Mouse (Mus musculus) stomach, embryonic 16.5 days (tissue): ENCODE measurements around the gene Slc24a3. TPM values are rescaled to one million over a fixed set of nuclear protein-coding genes. Genes with fewer than 3 reads are reported as not detected.

Experiments
- ATAC-seq: fragments of 200-750 bp; cut with Nextera tagmentation; 2 replicates; pipeline ENCODE4 v1.8.0; 2017; ENCODE audit warnings: moderate number of reproducible peaks, moderate TSS enrichment; ENCODE audit not compliant: insufficient read depth, low FRiP score
- H3K27ac ChIP-seq: fragments of 300-500 bp; sonication (generic); 2 replicates; pipeline ENCODE4 v1.5.1; 2014; ENCODE audit warnings: low read length
- H3K27me3 ChIP-seq: fragments of 300-500 bp; sonication (generic); 2 replicates; pipeline ENCODE4 v1.6.1; 2014; ENCODE audit warnings: low read length, control low read depth, mixed read lengths; ENCODE audit not compliant: control insufficient read depth, insufficient read depth
- H3K36me3 ChIP-seq: fragments of 300-500 bp; sonication (generic); 2 replicates; pipeline ENCODE4 v1.6.1; 2014; ENCODE audit warnings: low read length; ENCODE audit not compliant: control insufficient read depth, insufficient read depth
- H3K4me1 ChIP-seq: fragments of 300-500 bp; sonication (generic); 2 replicates; pipeline ENCODE4 v1.6.1; 2014; ENCODE audit warnings: low read length, control low read depth, mixed read lengths; ENCODE audit not compliant: control insufficient read depth, insufficient read depth
- H3K4me2 ChIP-seq: fragments of 300-500 bp; sonication (generic); 2 replicates; pipeline ENCODE4 v1.6.1; 2014; ENCODE audit warnings: low read depth, low read length, mixed read lengths
- H3K4me3 ChIP-seq: fragments of 300-500 bp; sonication (generic); replicated peaks from 2 replicates; pipeline ENCODE4 v1.5.1; 2014; ENCODE audit warnings: mild to moderate bottlenecking, low read length
- H3K9ac ChIP-seq: fragments of 300-500 bp; sonication (generic); 2 replicates; pipeline ENCODE4 v1.6.1; 2014; ENCODE audit warnings: low read length
- H3K9me3 ChIP-seq: fragments of 300-500 bp; sonication (generic); replicated peaks from 2 replicates; pipeline ENCODE4 v1.6.1; 2016; ENCODE audit warnings: low read length, control low read depth; ENCODE audit not compliant: control insufficient read depth
- WGBS: fragments of 180-500 bp; shearing (Covaris S2); extraction: QIAGEN DNeasy Blood & Tissue Kit; methylation state at CpG from one replicate; pipeline ENCODE4 v1.1.7; 2014; 5-methylcytosine and 5-hydroxymethylcytosine counted together
- polyA plus RNA-seq: library from polyadenylated mRNA; unstranded; fragments of >200 nt; fragmentation: Nextera tagmentation; extraction: Ambion mirVana; gene quantifications from 2 replicates; pipeline ENCODE4 v1.2.1, GENCODE M21; 2015

The Slc24a3 gene
- polyA plus RNA-seq, 1 experiment from 2014 or later = 3.4 TPM

DNA sequence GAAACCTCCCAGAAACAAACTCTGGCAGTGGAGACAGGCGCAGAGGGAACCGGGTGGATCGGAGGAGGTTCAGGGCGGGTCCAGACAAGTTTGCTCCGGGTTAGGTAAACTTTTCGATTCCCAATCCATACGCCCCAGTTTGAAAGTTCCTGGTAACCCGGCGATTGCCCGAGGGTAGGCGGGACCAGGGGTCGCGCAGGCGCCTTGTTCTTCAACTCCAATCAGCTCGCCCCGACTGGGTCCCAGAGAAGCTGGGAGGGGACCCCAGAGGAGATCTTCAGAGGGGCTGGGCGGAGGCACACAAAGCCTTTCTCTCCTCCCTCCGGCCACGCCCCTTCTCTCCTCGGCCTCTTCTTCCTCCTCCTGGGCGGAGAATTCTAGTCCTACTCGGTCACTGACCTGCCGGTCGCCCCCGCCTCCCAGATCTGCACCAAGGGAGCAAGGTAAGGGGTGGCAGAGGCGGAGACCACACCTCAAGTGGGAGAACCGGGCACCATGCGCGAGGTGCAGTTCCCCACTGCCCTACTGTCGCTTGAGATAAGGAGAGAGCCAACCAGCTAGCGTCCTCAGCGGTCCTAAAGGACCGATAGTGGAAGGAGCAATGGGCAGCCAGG lies 507.7 kb downstream of the Slc24a3 start, which contains the start of gene Rin2:
Gene Rin2, plus strand, starts transcription at position 74 of the 614 bp plus-strand sequence.
- no peaks in the 10 kb centered on the region for H3K36me3 ChIP-seq
- peaks cover 13% of the 10 kb centered on the region for H3K4me1 ChIP-seq
- no peaks in the 10 kb centered on the region for H3K27me3 ChIP-seq
- WGBS = under 1% methylated on average over 32 of the region's 33 CpGs
- peak within 1 kb of the TSS; percentile 82 for H3K27ac ChIP-seq
- 0 out of 2 replicates have a peak, but pooled peaks cover 3% of the 10 kb centered on the region for H3K9me3 ChIP-seq
- H3K4me2 ChIP-seq = peak within 1 kb of the TSS; percentile 77
- ATAC-seq = peak; percentile 83
- H3K4me3 ChIP-seq = peak within 1 kb of the TSS; percentile 61
- H3K9ac ChIP-seq = peak within 1 kb of the TSS; percentile 79

DNA sequence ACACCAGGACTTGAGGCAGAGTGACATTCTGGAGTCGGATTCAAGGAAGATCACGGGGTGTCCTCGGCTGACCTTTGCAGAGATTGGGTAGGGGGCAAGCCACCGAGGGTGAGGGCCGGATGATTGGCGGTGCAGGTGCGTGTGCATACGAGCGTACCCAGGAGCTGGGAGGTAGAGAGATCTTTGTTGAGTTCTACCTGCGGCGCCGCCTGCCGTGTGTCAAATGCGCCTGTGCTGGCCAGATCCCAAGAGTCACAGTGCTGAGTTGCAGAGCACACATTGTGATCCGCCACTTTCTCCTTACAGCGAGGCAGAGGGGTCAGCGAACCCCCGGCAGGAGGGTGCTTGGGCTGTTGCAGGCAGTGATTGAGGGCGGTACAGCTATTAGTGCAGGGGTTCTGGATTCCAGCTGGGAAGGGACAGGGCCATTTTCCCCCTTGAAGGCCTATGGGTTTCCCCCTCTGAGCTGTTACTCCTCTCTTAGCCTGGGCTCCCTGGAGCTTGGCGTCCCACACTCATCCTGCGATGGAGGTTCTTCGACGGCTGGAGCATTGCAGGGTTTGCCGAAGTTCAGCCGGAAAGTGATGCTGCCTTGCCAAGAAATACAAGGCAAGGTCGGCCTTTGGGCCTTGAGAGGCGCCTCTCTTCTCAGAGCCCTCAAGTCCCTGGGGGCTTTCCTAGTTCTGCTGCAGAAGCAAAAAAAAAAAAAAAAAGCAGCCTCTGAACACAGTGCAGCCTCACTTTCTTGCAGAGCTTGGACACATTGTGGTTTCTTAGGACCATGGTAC lies 508.4 kb downstream of the Slc24a3 start:
- peak overlapping the region; percentile 61 for H3K4me3 ChIP-seq
- no peaks in the 10 kb centered on the region for H3K27me3 ChIP-seq
- WGBS = 5% methylated on average over 27 of the region's 27 CpGs
- H3K9me3 ChIP-seq = 0 out of 2 replicates have a peak, but pooled peaks cover 3% of the 10 kb centered on the region
- peak overlapping the region; percentile 82 for H3K27ac ChIP-seq
- H3K4me2 ChIP-seq = peak overlapping the region; percentile 77
- H3K4me1 ChIP-seq = peaks cover 20% of the 10 kb centered on the region
- no peaks in the 10 kb centered on the region for H3K36me3 ChIP-seq
- H3K9ac ChIP-seq = peak overlapping the region; percentile 79
- peak; percentile 59 for ATAC-seq

DNA sequence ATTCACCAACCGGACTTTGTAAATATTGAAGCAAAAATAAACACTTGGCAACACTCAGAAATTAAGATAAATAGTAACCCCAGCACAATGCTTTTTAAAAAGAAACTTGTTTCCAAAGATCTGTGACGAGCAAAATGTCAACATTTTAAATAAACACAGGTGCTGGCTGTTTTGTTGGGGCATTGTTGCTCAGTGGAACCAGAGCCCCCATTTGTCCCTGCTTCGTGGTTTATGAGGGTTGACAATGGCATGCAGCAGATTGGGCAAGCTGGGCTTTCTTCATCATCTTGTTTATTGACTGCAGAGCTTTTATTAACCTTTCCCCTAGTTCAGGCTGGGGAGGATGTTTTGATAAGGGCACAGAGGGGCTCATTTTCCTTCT lies 509.0 kb downstream of the Slc24a3 start:
- no peaks in the 10 kb centered on the region for H3K36me3 ChIP-seq
- peak overlapping the region; percentile 77 for H3K4me2 ChIP-seq
- WGBS = 22% methylated on average over 3 of the region's 3 CpGs
- H3K27ac ChIP-seq = peak overlapping the region; percentile 82
- peak overlapping the region; percentile 79; the same call in 1 of the 2 replicates for H3K9ac ChIP-seq
- H3K4me1 ChIP-seq = peaks cover 26% of the 10 kb centered on the region
- no peak for ATAC-seq
- no peaks in the 10 kb centered on the region for H3K27me3 ChIP-seq
- peak overlapping the region; percentile 61 for H3K4me3 ChIP-seq
- H3K9me3 ChIP-seq = 0 out of 2 replicates have a peak, but pooled peaks cover 3% of the 10 kb centered on the region

DNA sequence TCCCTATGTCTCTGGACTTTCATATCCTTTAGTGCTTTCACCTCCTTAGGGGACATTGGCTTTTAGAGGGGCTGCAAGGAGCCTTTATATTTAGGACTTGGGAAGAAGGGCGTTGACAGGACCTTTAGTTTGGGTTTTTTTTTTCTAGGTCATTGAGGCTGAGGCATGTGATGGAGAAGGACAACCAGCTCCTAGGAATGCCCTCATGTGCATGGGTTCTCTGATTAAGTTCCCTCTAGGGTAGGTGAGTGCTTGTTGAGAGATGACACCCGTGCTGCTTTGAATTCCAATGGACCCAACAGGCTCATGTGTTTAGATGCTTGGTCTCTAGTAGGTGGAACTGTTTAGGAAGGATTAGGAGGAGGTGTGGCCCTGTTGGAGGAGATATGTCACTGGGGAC lies 509.4 kb downstream of the Slc24a3 start:
- no peak overlapping the region for H3K27ac ChIP-seq
- H3K4me2 ChIP-seq = peak overlapping the region; percentile 77
- H3K9me3 ChIP-seq = 0 out of 2 replicates have a peak, but pooled peaks cover 3% of the 10 kb centered on the region
- no peak overlapping the region for H3K9ac ChIP-seq
- H3K36me3 ChIP-seq = no peaks in the 10 kb centered on the region
- no peaks in the 10 kb centered on the region for H3K27me3 ChIP-seq
- WGBS = 77% methylated on average over 2 of the region's 2 CpGs
- peaks cover 27% of the 10 kb centered on the region for H3K4me1 ChIP-seq
- no peak for ATAC-seq
- no peak overlapping the region for H3K4me3 ChIP-seq

DNA sequence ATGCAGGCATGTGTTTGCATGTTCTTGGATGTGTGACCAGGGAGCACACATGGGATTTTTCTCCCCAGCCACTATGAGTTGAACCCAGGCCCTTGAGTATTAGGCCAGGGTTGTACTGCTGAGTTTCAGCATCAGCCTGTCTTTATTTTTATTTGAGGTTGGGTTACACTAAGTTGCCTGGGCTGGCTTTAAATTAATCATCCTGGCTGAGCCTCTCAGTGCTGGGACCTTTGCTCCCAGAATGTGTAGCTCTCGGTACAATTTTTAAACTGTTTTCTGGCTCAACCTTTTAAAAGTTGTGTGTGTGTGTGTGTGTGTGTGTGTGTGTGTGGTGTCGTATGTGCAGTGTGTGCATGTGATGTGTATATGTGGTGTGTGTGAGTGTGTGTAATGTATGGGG lies 512.6 kb downstream of the Slc24a3 start:
- no peak for ATAC-seq
- Histone ChIP-seq H3K4me2 (no peak overlapping the region), H3K9ac (no peak overlapping the region), H3K9me3 (0 out of 2 replicates have a peak, but pooled peaks cover 3% of the 10 kb centered on the region), H3K27ac (peak overlapping the region; percentile 54; the same call in 1 of the 2 replicates), H3K27me3 (no peaks in the 10 kb centered on the region), H3K4me1 (peaks cover 38% of the 10 kb centered on the region), H3K36me3 (no peaks in the 10 kb centered on the region), H3K4me3 (no peak overlapping the region)
- WGBS = 58% methylated on average over 2 of the region's 2 CpGs

DNA sequence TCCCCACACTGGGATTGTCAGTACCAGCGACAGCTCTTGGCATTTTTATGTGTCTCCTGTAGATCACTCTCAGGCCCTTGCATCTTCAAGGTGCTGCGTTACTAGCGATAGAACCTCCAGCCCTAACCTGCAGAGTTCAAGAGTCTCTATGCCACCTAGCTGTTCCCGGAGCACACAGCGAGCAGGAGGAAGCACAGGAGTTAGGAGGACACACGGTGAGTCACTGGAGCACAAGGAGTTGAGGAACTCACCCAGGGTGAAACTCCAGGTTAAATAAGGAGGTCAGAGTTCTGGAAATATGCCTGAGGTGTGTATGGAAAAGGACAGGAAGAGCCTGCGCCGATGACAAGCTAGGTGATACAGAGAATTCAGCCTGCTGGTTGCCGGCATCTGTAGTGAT lies 513.2 kb downstream of the Slc24a3 start:
- Histone ChIP-seq H3K9me3 (0 out of 2 replicates have a peak, but pooled peaks cover 3% of the 10 kb centered on the region), H3K27ac (peak overlapping the region; percentile 54), H3K4me3 (no peak overlapping the region), H3K9ac (0 out of 2 replicates have a peak overlapping the region, but pooled peaks have one; percentile 8), H3K27me3 (no peaks in the 10 kb centered on the region), H3K36me3 (no peaks in the 10 kb centered on the region), H3K4me2 (no peak overlapping the region), H3K4me1 (peaks cover 38% of the 10 kb centered on the region)
- WGBS = 69% methylated on average over 9 of the region's 9 CpGs
- ATAC-seq = no peak

DNA sequence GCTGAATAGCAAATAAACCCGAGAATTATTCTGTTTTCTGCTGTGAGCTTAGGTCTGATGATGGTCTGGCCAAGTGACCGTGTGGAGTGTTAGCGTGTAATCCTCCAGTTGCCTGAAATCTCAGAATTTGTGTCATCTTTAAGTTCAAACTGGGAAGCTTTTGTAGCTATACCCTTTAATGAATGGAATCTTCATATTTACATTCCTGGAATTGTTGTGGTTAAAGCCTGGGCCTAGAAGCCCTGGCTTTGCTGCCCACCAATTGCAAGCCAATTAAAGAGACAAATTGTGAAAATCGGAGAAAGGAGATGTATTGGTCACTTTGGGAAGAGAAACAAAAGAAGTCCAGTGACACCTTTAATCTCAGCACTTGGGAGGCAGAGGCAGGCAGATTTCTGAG lies 514.1 kb downstream of the Slc24a3 start:
- Histone ChIP-seq H3K4me2 (no peak overlapping the region), H3K36me3 (no peaks in the 10 kb centered on the region), H3K27ac (peak overlapping the region; percentile 54; the same call in 1 of the 2 replicates), H3K4me3 (no peak overlapping the region), H3K9ac (no peak overlapping the region), H3K4me1 (peaks cover 34% of the 10 kb centered on the region), H3K9me3 (0 out of 2 replicates have a peak, but pooled peaks cover 3% of the 10 kb centered on the region), H3K27me3 (no peaks in the 10 kb centered on the region)
- no peak for ATAC-seq
- WGBS = 51% methylated on average over 4 of the region's 4 CpGs

DNA sequence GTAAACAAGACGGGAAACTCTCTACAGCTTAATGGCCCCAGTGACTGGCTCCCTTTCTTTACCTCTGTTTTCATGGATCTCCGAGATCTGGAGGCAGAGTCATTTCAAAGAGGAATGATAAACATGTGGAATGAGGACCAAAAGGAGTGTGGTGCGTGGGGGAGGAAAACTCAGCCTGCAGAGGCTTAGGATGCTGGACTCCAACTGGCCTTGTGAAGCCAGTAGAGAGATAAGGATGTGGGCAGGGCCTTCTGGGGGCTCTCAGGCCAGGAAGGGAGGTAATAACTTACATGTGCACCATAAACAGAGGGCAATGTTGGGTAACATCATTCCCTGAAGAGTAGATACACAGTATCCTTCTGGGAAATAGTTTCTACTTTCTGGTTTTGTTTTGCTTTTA lies 515.4 kb downstream of the Slc24a3 start:
- Histone ChIP-seq H3K4me2 (no peak overlapping the region), H3K4me1 (peaks cover 34% of the 10 kb centered on the region), H3K27ac (peak overlapping the region; percentile 33; the same call in 1 of the 2 replicates), H3K9me3 (no peaks in the 10 kb centered on the region), H3K9ac (no peak overlapping the region), H3K4me3 (no peak overlapping the region), H3K36me3 (no peaks in the 10 kb centered on the region), H3K27me3 (no peaks in the 10 kb centered on the region)
- no peak for ATAC-seq
- 39% methylated on average over 3 of the region's 3 CpGs for WGBS

DNA sequence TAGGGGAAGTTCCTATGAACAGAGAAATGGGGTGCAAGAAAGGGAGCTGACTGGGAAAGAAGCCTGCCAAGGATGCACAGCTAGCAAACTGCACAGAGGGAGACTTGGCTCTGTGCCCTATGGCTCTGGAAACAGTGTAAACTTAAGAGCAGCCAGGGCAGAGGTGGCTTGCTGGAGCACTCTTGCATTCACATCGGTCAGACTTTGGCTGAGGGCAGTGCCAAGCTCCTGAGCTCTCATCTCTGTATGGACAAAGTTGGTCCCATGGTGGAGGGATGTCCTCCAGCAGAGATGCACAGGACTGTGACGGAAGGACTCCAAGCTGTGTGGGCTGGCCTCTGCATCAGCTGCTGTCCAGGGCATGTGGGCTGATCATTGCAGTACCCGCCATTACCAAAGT lies 516.0 kb downstream of the Slc24a3 start:
- 50% methylated on average over 3 of the region's 3 CpGs for WGBS
- Histone ChIP-seq H3K4me1 (peaks cover 34% of the 10 kb centered on the region), H3K9me3 (no peaks in the 10 kb centered on the region), H3K9ac (no peak overlapping the region), H3K27me3 (no peaks in the 10 kb centered on the region), H3K36me3 (no peaks in the 10 kb centered on the region), H3K4me2 (no peak overlapping the region), H3K4me3 (no peak overlapping the region), H3K27ac (0 out of 2 replicates have a peak overlapping the region, but pooled peaks have one; percentile 33)
- 0 out of 2 replicates have a peak, but pooled peaks have one; percentile 31 for ATAC-seq
